Mouse (Mus musculus): ENCODE measurements at regions not wholly inside any gene's neighbourhood (a gene's known extent, or its start where the extent isn't known, plus 50 kb on each side); places are given as distances from the start of the nearest gene placed in this dataset.

DNA sequence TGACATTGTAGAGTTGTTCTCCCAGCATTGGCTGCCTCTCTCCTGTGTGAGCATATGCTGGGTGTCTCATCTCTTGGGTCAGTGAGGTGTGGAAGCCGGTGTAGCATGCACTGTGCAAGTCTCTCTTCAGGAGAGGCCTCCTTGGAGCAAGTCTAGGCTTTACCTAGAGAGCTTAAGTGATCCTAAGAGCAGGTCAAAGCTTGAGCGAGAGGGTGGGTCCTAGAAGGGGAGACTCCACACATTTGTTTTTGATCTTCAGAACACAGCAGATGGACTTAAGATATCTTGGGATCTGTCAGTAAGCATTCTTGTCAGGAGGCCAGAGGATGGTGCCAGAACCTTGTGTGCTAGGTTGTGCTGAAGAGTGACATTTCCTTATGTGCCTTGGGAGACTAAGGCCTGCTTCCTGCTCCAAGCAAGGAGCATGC is 136.4 kb downstream of the Tmx1 start:
- Histone ChIP-seq H3K79me3 (ENCODE audit: low read depth) (no peaks in the 10 kb centered on the region), H3K27me3 (ENCODE audit: control insufficient read depth, insufficient read depth, insufficient read length) (no peaks in the 10 kb centered on the region), H3K79me2 (ENCODE audit: control insufficient read depth, insufficient read depth) (no peaks in the 10 kb centered on the region), H3K36me3 (ENCODE audit: control insufficient read depth, insufficient read depth) (no peaks in the 10 kb centered on the region), H3K4me3 (ENCODE audit: insufficient read depth, poor library complexity, severe bottlenecking) (no peak overlapping the region), H3ac (ENCODE audit: control insufficient read depth, insufficient read length, low read depth) (no peak overlapping the region)
- no peak for TF ChIP-seq CTCF (IDR thresholded peaks at IDR 0.05; ENCODE audit: control insufficient read depth, insufficient read depth, insufficient read length)
- no peak for TF ChIP-seq MYOD1 (IDR thresholded peaks at IDR 0.05; ENCODE audit: control insufficient read depth, insufficient read length, low read depth)
- TF ChIP-seq MAX (IDR thresholded peaks at IDR 0.05), result no peak
- TF ChIP-seq USF1 (IDR thresholded peaks at IDR 0.05; ENCODE audit: low read depth), result no peak
- TF ChIP-seq CEBPB (IDR thresholded peaks at IDR 0.05; ENCODE audit: low read depth), result no peak
- TF ChIP-seq FOSL1 (IDR thresholded peaks at IDR 0.05; ENCODE audit: insufficient read depth, low read length, poor library complexity, severe bottlenecking), result no peak
- TF ChIP-seq MYOG (IDR thresholded peaks at IDR 0.05; ENCODE audit: control insufficient read depth, extremely low read depth, insufficient read length), result no peak

DNA sequence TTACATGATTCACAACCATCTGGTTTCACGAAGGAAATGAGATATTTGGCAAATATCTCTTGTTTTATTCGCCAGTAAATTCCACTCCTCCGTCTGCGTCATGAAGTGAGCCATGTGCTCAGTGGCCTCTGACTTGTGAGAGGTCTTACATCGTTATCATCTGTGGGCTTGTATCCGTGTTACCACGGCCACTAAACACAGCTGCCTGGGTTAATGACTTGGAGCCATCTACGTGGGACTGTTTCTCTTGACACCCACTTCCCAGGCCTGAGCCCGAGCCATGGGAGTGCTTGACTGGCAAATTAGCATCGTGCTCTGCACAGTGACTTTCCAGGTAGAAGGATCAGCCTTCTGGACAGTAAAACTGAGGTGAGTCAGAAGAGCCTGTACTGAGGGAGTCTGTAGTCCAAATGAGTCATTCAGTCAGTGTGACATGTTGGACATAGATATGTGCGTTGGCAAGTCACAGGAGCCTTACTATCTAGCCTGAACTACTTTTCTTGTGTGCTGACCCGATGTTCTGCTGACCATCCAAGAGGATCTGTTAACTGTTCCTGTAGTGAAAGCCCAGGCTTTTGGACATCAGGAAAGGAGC is 137.7 kb downstream of the Tmx1 start:
- Histone ChIP-seq H3K27me3 (ENCODE audit: control insufficient read depth, insufficient read depth, insufficient read length) (no peaks in the 10 kb centered on the region), H3K79me2 (ENCODE audit: control insufficient read depth, insufficient read depth) (no peaks in the 10 kb centered on the region), H3K36me3 (ENCODE audit: control insufficient read depth, insufficient read depth) (no peaks in the 10 kb centered on the region), H3K79me3 (ENCODE audit: low read depth) (no peaks in the 10 kb centered on the region), H3K4me3 (ENCODE audit: insufficient read depth, poor library complexity, severe bottlenecking) (no peak overlapping the region), H3ac (ENCODE audit: control insufficient read depth, insufficient read length, low read depth) (no peak overlapping the region)
- TF ChIP-seq USF1 (IDR thresholded peaks at IDR 0.05; ENCODE audit: low read depth), result no peak
- TF ChIP-seq CTCF (IDR thresholded peaks at IDR 0.05; ENCODE audit: control insufficient read depth, insufficient read depth, insufficient read length), result no peak
- TF ChIP-seq MYOG (IDR thresholded peaks at IDR 0.05; ENCODE audit: control insufficient read depth, extremely low read depth, insufficient read length), result no peak

GRCm38 (mm10) chr12:70592821-70593220 is 139.9 kb downstream of the Tmx1 start:
- Histone ChIP-seq H3K4me3 (ENCODE audit: insufficient read depth, poor library complexity, severe bottlenecking) (no peak overlapping the region), H3ac (ENCODE audit: control insufficient read depth, insufficient read length, low read depth) (no peak overlapping the region), H3K27me3 (ENCODE audit: control insufficient read depth, insufficient read depth, insufficient read length) (no peaks in the 10 kb centered on the region), H3K79me3 (ENCODE audit: low read depth) (no peaks in the 10 kb centered on the region), H3K79me2 (ENCODE audit: control insufficient read depth, insufficient read depth) (no peaks in the 10 kb centered on the region), H3K36me3 (ENCODE audit: control insufficient read depth, insufficient read depth) (no peaks in the 10 kb centered on the region)
- no peak for TF ChIP-seq CTCF (IDR thresholded peaks at IDR 0.05; ENCODE audit: control insufficient read depth, insufficient read depth, insufficient read length)
- TF ChIP-seq MYOG (IDR thresholded peaks at IDR 0.05; ENCODE audit: control insufficient read depth, extremely low read depth, insufficient read length), result no peak
- TF ChIP-seq MAX (IDR thresholded peaks at IDR 0.05), result no peak
- TF ChIP-seq CEBPB (IDR thresholded peaks at IDR 0.05; ENCODE audit: low read depth), result no peak
- no peak for TF ChIP-seq MYOD1 (IDR thresholded peaks at IDR 0.05; ENCODE audit: control insufficient read depth, insufficient read length, low read depth)
- no peak for TF ChIP-seq FOSL1 (IDR thresholded peaks at IDR 0.05; ENCODE audit: insufficient read depth, low read length, poor library complexity, severe bottlenecking)
- no peak for TF ChIP-seq USF1 (IDR thresholded peaks at IDR 0.05; ENCODE audit: low read depth)

- H3ac ChIP-seq (ENCODE audit: control insufficient read depth, insufficient read length, low read depth), result no peak overlapping the region
These were observed 145.4 kb downstream of the Tmx1 start for GRCm38 (mm10) chr12:70598211-70598701.

DNA sequence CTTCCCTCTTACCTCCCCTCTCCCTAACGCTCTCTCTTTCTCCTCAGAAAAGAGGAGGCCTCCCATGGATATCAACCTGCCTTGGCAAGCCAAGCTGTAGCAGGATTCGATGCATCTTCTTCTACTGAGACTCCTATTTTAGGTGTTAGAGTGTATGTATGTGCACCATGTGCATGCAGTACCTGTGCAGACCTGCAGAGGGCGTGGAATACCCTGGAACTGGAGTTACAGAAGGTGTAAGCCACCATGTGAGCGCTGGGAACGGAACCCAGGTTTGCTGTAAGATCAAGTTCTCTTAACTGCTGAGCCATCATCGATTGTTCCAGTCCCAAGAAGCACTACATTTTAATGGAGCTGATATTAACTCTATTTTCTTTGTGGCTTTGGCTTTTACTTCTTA is 146.8 kb downstream of the Tmx1 start:
- H3K79me2 ChIP-seq (ENCODE audit: control insufficient read depth, insufficient read depth), result no peaks in the 10 kb centered on the region
- no peaks in the 10 kb centered on the region for H3K27me3 ChIP-seq (ENCODE audit: control insufficient read depth, insufficient read depth, insufficient read length)
- TF ChIP-seq MYOD1 (IDR thresholded peaks at IDR 0.05; ENCODE audit: control insufficient read depth, insufficient read length, low read depth) (no peak), FOSL1 (IDR thresholded peaks at IDR 0.05; ENCODE audit: insufficient read depth, low read length, poor library complexity, severe bottlenecking) (no peak), CEBPB (IDR thresholded peaks at IDR 0.05; ENCODE audit: low read depth) (no peak), USF1 (IDR thresholded peaks at IDR 0.05; ENCODE audit: low read depth) (no peak), MYOG (IDR thresholded peaks at IDR 0.05; ENCODE audit: control insufficient read depth, extremely low read depth, insufficient read length) (no peak), CTCF (IDR thresholded peaks at IDR 0.05; ENCODE audit: control insufficient read depth, insufficient read depth, insufficient read length) (no peak), MAX (IDR thresholded peaks at IDR 0.05) (no peak)
- no peaks in the 10 kb centered on the region for H3K36me3 ChIP-seq (ENCODE audit: control insufficient read depth, insufficient read depth)
- no peak overlapping the region for H3K4me3 ChIP-seq (ENCODE audit: insufficient read depth, poor library complexity, severe bottlenecking)
- H3K79me3 ChIP-seq (ENCODE audit: low read depth), result no peaks in the 10 kb centered on the region
- H3ac ChIP-seq (ENCODE audit: control insufficient read depth, insufficient read length, low read depth), result no peak overlapping the region

More at GRCm38 (mm10) chr12:70598211-70598701, 145.4 kb downstream of the Tmx1 start:
- Histone ChIP-seq H3K36me3 (ENCODE audit: control insufficient read depth, insufficient read depth) (no peaks in the 10 kb centered on the region), H3K27me3 (ENCODE audit: control insufficient read depth, insufficient read depth, insufficient read length) (no peaks in the 10 kb centered on the region), H3K79me3 (ENCODE audit: low read depth) (no peaks in the 10 kb centered on the region), H3K79me2 (ENCODE audit: control insufficient read depth, insufficient read depth) (no peaks in the 10 kb centered on the region), H3K4me3 (ENCODE audit: insufficient read depth, poor library complexity, severe bottlenecking) (no peak overlapping the region)
- no peak for TF ChIP-seq USF1 (IDR thresholded peaks at IDR 0.05; ENCODE audit: low read depth)

- TF ChIP-seq USF1 (IDR thresholded peaks at IDR 0.05; ENCODE audit: low read depth) (no peak), MAX (IDR thresholded peaks at IDR 0.05) (no peak), MYOG (IDR thresholded peaks at IDR 0.05; ENCODE audit: control insufficient read depth, extremely low read depth, insufficient read length) (no peak), MYOD1 (IDR thresholded peaks at IDR 0.05; ENCODE audit: control insufficient read depth, insufficient read length, low read depth) (no peak), FOSL1 (IDR thresholded peaks at IDR 0.05; ENCODE audit: insufficient read depth, low read length, poor library complexity, severe bottlenecking) (no peak), CEBPB (IDR thresholded peaks at IDR 0.05; ENCODE audit: low read depth) (no peak)
- Histone ChIP-seq H3K79me3 (ENCODE audit: low read depth) (no peaks in the 10 kb centered on the region), H3ac (ENCODE audit: control insufficient read depth, insufficient read length, low read depth) (no peak overlapping the region), H3K27me3 (ENCODE audit: control insufficient read depth, insufficient read depth, insufficient read length) (no peaks in the 10 kb centered on the region), H3K79me2 (ENCODE audit: control insufficient read depth, insufficient read depth) (no peaks in the 10 kb centered on the region), H3K36me3 (ENCODE audit: control insufficient read depth, insufficient read depth) (no peaks in the 10 kb centered on the region), H3K4me3 (ENCODE audit: insufficient read depth, poor library complexity, severe bottlenecking) (no peak overlapping the region)
These were observed 151.0 kb downstream of the Tmx1 start for GRCm38 (mm10) chr12:70603869-70604268.

All from C2C12 (cell line).